Mouse (Mus musculus) stomach, postnatal 0 days (tissue): ENCODE measurements around the gene Slfn14. TPM values are rescaled to one million over a fixed set of nuclear protein-coding genes. Genes with fewer than 3 reads are reported as not detected.

ENCODE experiments used
- ATAC-seq: fragments of 200-750 bp; cut with Nextera tagmentation; 2 replicates; pipeline ENCODE4 v1.8.0; 2017; ENCODE audit not compliant: low FRiP score, low TSS enrichment
- DNase-seq: peaks from one replicate; pipeline ENCODE4 v3.0.0-alpha.2; 2016; ENCODE audit warnings: low spot score
- H3K27ac ChIP-seq: fragments of 300-500 bp; sonication (generic); replicated peaks from 2 replicates; pipeline ENCODE4 v1.5.1; 2014; ENCODE audit warnings: mild to moderate bottlenecking, control low read depth
- H3K27me3 ChIP-seq: fragments of 300-500 bp; sonication (generic); 2 replicates; pipeline ENCODE4 v1.6.1; 2014; ENCODE audit warnings: low read length; ENCODE audit not compliant: control insufficient read depth, insufficient read depth
- H3K36me3 ChIP-seq: fragments of 300-500 bp; sonication (generic); 2 replicates; pipeline ENCODE4 v1.6.1; 2014; ENCODE audit warnings: low read length, mixed read lengths; ENCODE audit not compliant: control insufficient read depth, insufficient read depth
- H3K4me1 ChIP-seq: fragments of 300-500 bp; sonication (generic); replicated peaks from 2 replicates; pipeline ENCODE4 v1.6.1; 2014; ENCODE audit warnings: antibody characterized with exemption; ENCODE audit not compliant: control insufficient read depth, insufficient read depth
- H3K4me2 ChIP-seq: fragments of 300-500 bp; sonication (generic); replicated peaks from 2 replicates; pipeline ENCODE4 v1.6.1; 2014; ENCODE audit warnings: low read depth, mild to moderate bottlenecking, control low read depth, moderate library complexity
- H3K4me3 ChIP-seq: fragments of 300-500 bp; sonication (generic); 2 replicates; pipeline ENCODE4 v1.5.1; 2014; ENCODE audit warnings: low read depth, low read length, control low read depth
- H3K9ac ChIP-seq: fragments of 300-500 bp; sonication (generic); 2 replicates; pipeline ENCODE4 v1.6.1; 2014; ENCODE audit warnings: mild to moderate bottlenecking, low read length, control low read depth, mixed read lengths
- H3K9me3 ChIP-seq: fragments of 300-500 bp; sonication (generic); 2 replicates; pipeline ENCODE4 v1.6.1; 2016; ENCODE audit warnings: low read length; ENCODE audit not compliant: control insufficient read depth
- CTCF ChIP-seq: IDR thresholded peaks from 2 replicates; pipeline ENCODE4 v1.5.1; 2016; ENCODE audit warnings: antibody characterized with exemption, low read depth, mild to moderate bottlenecking, moderate library complexity
- EP300 ChIP-seq: optimal IDR thresholded peaks from 2 replicates; pipeline ENCODE3; 2016; ENCODE audit warnings: antibody characterized with exemption
- WGBS: fragments of 180-500 bp; shearing (Covaris S2); extraction: QIAGEN DNeasy Blood & Tissue Kit; methylation state at CpG from one replicate; pipeline ENCODE4 v1.1.7; 2014; 5-methylcytosine and 5-hydroxymethylcytosine counted together
- polyA plus RNA-seq: library from polyadenylated mRNA; unstranded; fragments of >200 nt; fragmentation: Nextera tagmentation; extraction: Ambion mirVana; gene quantifications from 2 replicates; pipeline ENCODE4 v1.2.1, GENCODE M21; 2015

Slfn14 gene
- polyA plus RNA-seq, 1 experiment from 2014 or later, result 0.04 TPM

GRCm38 (mm10) chr11:83279024-83279423 lies 7.5 kb downstream of the Slfn14 start:
- TF ChIP-seq EP300 (no peak), CTCF (no peak)
- Histone ChIP-seq H3K4me2 (no peak overlapping the region), H3K4me3 (no peak overlapping the region), H3K27ac (no peak overlapping the region), H3K9me3 (no peaks in the 10 kb centered on the region), H3K4me1 (no peaks in the 10 kb centered on the region), H3K27me3 (no peaks in the 10 kb centered on the region), H3K9ac (no peak overlapping the region), H3K36me3 (no peaks in the 10 kb centered on the region)
- 76% methylated on average over 4 of the region's 4 CpGs for WGBS
- ATAC-seq (no peak), DNase-seq (no peak)

DNA sequence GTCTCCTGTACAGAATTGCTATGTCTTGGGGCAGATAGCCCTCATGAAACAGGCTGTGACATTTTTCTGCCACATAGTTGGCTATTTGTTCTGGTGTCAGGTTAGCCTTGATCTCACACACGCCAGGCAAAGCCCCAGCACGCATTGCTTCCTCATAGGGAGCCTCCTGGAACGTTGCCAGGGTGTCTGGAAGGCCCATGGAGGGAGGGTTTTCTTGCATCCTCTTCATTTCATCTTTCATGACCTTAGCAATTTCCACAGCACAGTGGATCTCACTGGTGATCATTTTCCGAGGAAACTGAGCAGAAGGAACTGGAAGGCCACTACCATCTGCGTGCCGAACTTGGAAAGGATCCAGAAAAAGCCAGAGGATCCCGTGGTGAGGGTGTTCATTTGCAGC lies 10.3 kb downstream of the Slfn14 start:
- no peaks in the 10 kb centered on the region for H3K36me3 ChIP-seq
- 50% methylated on average over 7 of the region's 7 CpGs for WGBS
- no peak for TF ChIP-seq CTCF
- no peak for TF ChIP-seq EP300
- H3K4me1 ChIP-seq, result no peaks in the 10 kb centered on the region
- no peaks in the 10 kb centered on the region for H3K27me3 ChIP-seq
- no peak overlapping the region for H3K27ac ChIP-seq
- ATAC-seq (no peak), DNase-seq (no peak)
- no peak overlapping the region for H3K9ac ChIP-seq
- no peaks in the 10 kb centered on the region for H3K9me3 ChIP-seq
- no peak overlapping the region for H3K4me3 ChIP-seq
- H3K4me2 ChIP-seq, result no peak overlapping the region

- H3K27ac ChIP-seq, result no peak overlapping the region
- TF ChIP-seq CTCF, result peak; percentile 57
- TF ChIP-seq EP300, result no peak
- no peak overlapping the region for H3K9ac ChIP-seq
- ATAC-seq, result no peak
- H3K9me3 ChIP-seq, result no peaks in the 10 kb centered on the region
- no peak overlapping the region for H3K4me2 ChIP-seq
- H3K4me3 ChIP-seq, result no peak overlapping the region
- no peaks in the 10 kb centered on the region for H3K27me3 ChIP-seq
- WGBS, result 16% methylated on average over 2 of the region's 2 CpGs
- H3K4me1 ChIP-seq, result no peaks in the 10 kb centered on the region
- DNase-seq, result no peak
- H3K36me3 ChIP-seq, result no peaks in the 10 kb centered on the region
These were observed 14.3 kb downstream of the Slfn14 start for GRCm38 (mm10) chr11:83271951-83272843.

GRCm38 (mm10) chr11:83271151-83271950 lies 15.2 kb downstream of the Slfn14 start:
- peak; percentile 86 for ATAC-seq
- H3K9ac ChIP-seq, result peak overlapping the region; percentile 79
- H3K27ac ChIP-seq, result peak overlapping the region; percentile 67; the same call in 1 of the 2 replicates

DNA sequence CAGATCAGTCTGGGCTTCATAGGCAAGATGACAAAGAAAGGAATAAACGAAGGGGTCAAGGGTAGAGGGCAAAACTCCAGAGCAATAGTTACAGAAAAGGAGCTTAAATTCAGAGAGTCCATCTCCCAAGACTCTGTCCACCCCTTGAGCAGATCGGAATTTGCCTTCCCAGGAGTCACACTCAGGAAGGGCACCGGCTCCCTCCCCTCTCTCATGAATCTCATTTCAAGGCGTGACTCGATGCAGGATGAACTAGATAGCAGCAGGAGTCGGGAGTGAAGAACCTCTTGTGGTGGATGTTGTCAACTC lies 15.7 kb downstream of the Slfn14 start:
- DNase-seq, result no peak
- H3K27me3 ChIP-seq, result no peaks in the 10 kb centered on the region
- peak overlapping the region; percentile 59 for H3K4me3 ChIP-seq
- 2% methylated on average over 6 of the region's 6 CpGs for WGBS
- peak overlapping the region; percentile 67 for H3K4me2 ChIP-seq
- no peak for TF ChIP-seq CTCF
- no peak for TF ChIP-seq EP300
- ATAC-seq, result peak; percentile 43
- no peak overlapping the region for H3K27ac ChIP-seq
- H3K9me3 ChIP-seq, result no peaks in the 10 kb centered on the region
- no peaks in the 10 kb centered on the region for H3K4me1 ChIP-seq
- H3K9ac ChIP-seq, result peak overlapping the region; percentile 79
- H3K36me3 ChIP-seq, result no peaks in the 10 kb centered on the region

More at GRCm38 (mm10) chr11:83271151-83271950, 15.2 kb downstream of the Slfn14 start:
- peak; percentile 80 for DNase-seq
- H3K4me3 ChIP-seq, result peak overlapping the region; percentile 59
- TF ChIP-seq CTCF, result no peak
- H3K27me3 ChIP-seq, result no peaks in the 10 kb centered on the region
- peak overlapping the region; percentile 67 for H3K4me2 ChIP-seq
- no peaks in the 10 kb centered on the region for H3K9me3 ChIP-seq
- WGBS, result under 1% methylated on average over 26 of the region's 26 CpGs
- H3K36me3 ChIP-seq, result no peaks in the 10 kb centered on the region
- H3K4me1 ChIP-seq, result no peaks in the 10 kb centered on the region

DNA sequence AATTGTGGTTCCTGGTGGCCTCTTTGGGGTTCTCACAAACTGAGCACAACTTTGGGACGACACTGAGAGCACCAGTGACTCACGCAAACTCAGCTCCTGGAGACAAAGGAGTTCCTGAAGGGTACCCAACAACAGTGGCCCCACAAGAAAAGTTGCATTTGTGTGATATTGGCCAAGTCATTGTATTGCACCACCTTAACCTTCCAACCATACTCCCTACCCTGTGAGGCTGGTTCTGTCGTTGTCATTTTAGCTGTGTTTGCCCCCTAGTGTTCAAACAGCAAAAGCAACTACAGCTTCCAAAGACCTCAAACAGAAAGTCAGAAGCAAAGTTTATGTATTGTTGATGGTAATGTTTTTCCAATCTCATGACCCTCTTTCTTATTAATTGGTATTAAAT lies 23.4 kb downstream of the Slfn14 start:
- Histone ChIP-seq H3K9me3 (no peaks in the 10 kb centered on the region), H3K9ac (no peak overlapping the region), H3K4me2 (no peak overlapping the region), H3K27ac (no peak overlapping the region), H3K36me3 (no peaks in the 10 kb centered on the region), H3K4me3 (no peak overlapping the region), H3K27me3 (no peaks in the 10 kb centered on the region), H3K4me1 (no peaks in the 10 kb centered on the region)
- ATAC-seq (no peak), DNase-seq (no peak)
- TF ChIP-seq CTCF (peak; percentile 73), EP300 (no peak)
- WGBS, result 55% methylated on average over 3 of the region's 3 CpGs
